Mouse (Mus musculus): ENCODE measurements around the gene Tirap. TPM values are rescaled to one million over a fixed set of nuclear protein-coding genes. Genes with fewer than 3 reads are reported as not detected.
"Not testable (repeated sequence)": the region's sequence is repeated elsewhere in the genome, so short reads cannot be mapped to it uniquely, and the experiment has no call there.

Gene Tirap
- polyA plus RNA-seq, 1 experiment: 10.8 TPM

DNA sequence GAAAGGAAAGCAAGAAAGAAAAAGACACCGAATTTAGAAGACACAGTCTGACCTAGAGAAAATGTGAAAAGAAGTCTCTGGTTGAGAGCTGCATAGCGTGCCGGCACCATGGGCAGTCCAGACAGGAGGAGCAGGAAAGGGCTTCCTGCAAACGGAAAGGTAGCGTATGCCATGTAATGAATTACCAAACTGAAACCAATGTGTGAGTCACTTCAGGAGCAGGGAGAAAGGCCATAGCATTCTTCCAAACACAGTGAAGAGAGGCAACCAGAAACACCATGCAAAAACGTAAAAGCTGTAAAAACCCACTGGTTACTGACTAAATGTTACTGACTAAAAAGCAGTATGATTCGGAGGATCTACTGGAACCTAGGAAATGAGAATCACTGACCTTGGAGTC is 38.4 kb downstream of the Tirap start:
- TF ChIP-seq EP300 (IDR thresholded peaks at IDR 0.05; ENCODE audit: insufficient read depth, low read depth, low read length) (no peak), POLR2A (IDR thresholded peaks at IDR 0.05; ENCODE audit: insufficient read depth, low read length) (no peak), CTCF (IDR thresholded peaks at IDR 0.05; ENCODE audit: low read depth, low read length) (no peak)
- Histone ChIP-seq H3K9me3 (replicated peaks; ENCODE audit: control insufficient read depth, insufficient read depth, low read length, poor library complexity, severe bottlenecking) (no peaks in the 10 kb centered on the region), H3K4me3 (ENCODE audit: low read depth, low read length) (no peak overlapping the region), H3K4me1 (ENCODE audit: control insufficient read depth, insufficient read depth, low read length) (no peaks in the 10 kb centered on the region), H3K27ac (ENCODE audit: insufficient read depth, low read length) (no peak overlapping the region), H3K36me3 (ENCODE audit: control insufficient read depth, insufficient read depth, low read length, poor library complexity, severe bottlenecking) (no peaks in the 10 kb centered on the region; the same call in 1 of the 2 replicates), H3K9ac (ENCODE audit: low read depth, poor library complexity, severe bottlenecking) (no peak overlapping the region), H3K27me3 (ENCODE audit: control insufficient read depth, insufficient read depth, low read length, poor library complexity, severe bottlenecking) (no peaks in the 10 kb centered on the region)

DNA sequence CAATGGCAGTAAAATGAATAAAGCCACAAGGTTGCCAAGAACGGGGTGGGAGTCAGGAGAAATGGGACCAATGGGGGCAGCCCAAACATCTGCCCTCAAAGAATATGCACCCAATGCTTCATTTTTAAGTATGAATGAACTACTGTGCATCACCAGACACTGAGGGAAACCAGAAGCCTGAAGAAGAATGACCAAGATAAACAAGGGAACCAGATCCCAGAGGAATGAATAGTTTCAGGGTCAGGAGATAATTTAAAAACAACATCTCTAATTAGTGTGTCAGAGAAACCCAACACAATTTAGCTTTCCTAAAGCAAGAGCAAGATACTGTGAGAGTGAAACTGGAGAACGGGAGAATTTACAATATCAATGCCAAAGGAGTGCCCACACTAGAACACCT is 39.4 kb downstream of the Tirap start:
- Histone ChIP-seq H3K4me3 (ENCODE audit: low read depth, low read length) (no peak overlapping the region), H3K4me1 (ENCODE audit: control insufficient read depth, insufficient read depth, low read length) (no peaks in the 10 kb centered on the region), H3K36me3 (ENCODE audit: control insufficient read depth, insufficient read depth, low read length, poor library complexity, severe bottlenecking) (no peaks in the 10 kb centered on the region; the same call in 1 of the 2 replicates), H3K9ac (ENCODE audit: low read depth, poor library complexity, severe bottlenecking) (no peak overlapping the region), H3K9me3 (replicated peaks; ENCODE audit: control insufficient read depth, insufficient read depth, low read length, poor library complexity, severe bottlenecking) (no peaks in the 10 kb centered on the region), H3K27ac (ENCODE audit: insufficient read depth, low read length) (no peak overlapping the region), H3K27me3 (ENCODE audit: control insufficient read depth, insufficient read depth, low read length, poor library complexity, severe bottlenecking) (no peaks in the 10 kb centered on the region)
- TF ChIP-seq POLR2A (IDR thresholded peaks at IDR 0.05; ENCODE audit: insufficient read depth, low read length): no peak
- no peak for TF ChIP-seq CTCF (IDR thresholded peaks at IDR 0.05; ENCODE audit: low read depth, low read length)
- no peak for TF ChIP-seq EP300 (IDR thresholded peaks at IDR 0.05; ENCODE audit: insufficient read depth, low read depth, low read length)

DNA sequence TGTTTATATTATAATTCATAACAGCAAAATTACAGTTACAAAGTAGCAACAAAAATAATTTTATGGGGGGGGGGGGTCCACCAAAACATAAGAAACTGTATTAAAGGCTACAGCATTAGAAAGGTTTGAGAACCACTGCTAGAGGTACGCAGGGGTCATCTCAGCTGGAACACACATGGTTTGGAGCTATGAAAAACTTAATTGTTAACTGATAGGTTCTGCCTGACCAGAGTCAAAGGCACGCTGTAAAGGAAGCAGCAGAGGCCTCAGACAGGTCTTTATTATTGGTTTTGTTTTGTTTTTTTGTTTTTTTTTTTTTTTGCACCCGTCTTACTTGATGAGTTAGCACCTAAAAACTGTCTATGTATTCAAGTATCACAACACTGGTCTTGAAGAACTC is 41.6 kb downstream of the Tirap start:
- TF ChIP-seq CTCF (IDR thresholded peaks at IDR 0.05; ENCODE audit: low read depth, low read length): no peak
- TF ChIP-seq POLR2A (IDR thresholded peaks at IDR 0.05; ENCODE audit: insufficient read depth, low read length): no peak
- no peak for TF ChIP-seq EP300 (IDR thresholded peaks at IDR 0.05; ENCODE audit: insufficient read depth, low read depth, low read length)
- Histone ChIP-seq H3K36me3 (ENCODE audit: control insufficient read depth, insufficient read depth, low read length, poor library complexity, severe bottlenecking) (no peaks in the 10 kb centered on the region), H3K4me3 (ENCODE audit: low read depth, low read length) (no peak overlapping the region), H3K9me3 (replicated peaks; ENCODE audit: control insufficient read depth, insufficient read depth, low read length, poor library complexity, severe bottlenecking) (no peaks in the 10 kb centered on the region), H3K27ac (ENCODE audit: insufficient read depth, low read length) (no peak overlapping the region), H3K27me3 (ENCODE audit: control insufficient read depth, insufficient read depth, low read length, poor library complexity, severe bottlenecking) (no peaks in the 10 kb centered on the region), H3K9ac (ENCODE audit: low read depth, poor library complexity, severe bottlenecking) (no peak overlapping the region), H3K4me1 (ENCODE audit: control insufficient read depth, insufficient read depth, low read length) (no peaks in the 10 kb centered on the region)

DNA sequence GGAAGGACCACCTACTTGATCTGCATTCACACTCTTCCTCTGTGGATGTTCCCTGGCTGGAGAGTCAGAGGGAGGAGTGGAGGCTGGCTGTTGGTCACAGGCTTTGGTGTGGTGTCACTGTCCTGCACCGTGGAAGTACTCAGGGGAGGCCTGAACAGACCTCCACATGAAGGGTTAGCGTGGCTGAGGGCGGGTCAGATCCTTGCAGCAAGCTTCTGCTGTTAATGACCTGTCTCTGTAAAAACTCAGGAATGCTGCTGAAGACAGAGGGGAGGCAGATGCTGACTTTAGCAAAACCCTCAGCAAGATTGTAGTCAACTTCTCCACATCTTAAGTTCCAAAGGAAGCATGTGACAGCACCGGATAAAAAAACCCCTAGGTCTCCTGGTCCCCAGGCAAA is 43.2 kb downstream of the Tirap start:
- Histone ChIP-seq H3K27ac (ENCODE audit: insufficient read depth, low read length) (no peak overlapping the region), H3K27me3 (ENCODE audit: control insufficient read depth, insufficient read depth, low read length, poor library complexity, severe bottlenecking) (no peaks in the 10 kb centered on the region), H3K4me3 (ENCODE audit: low read depth, low read length) (no peak overlapping the region), H3K9ac (ENCODE audit: low read depth, poor library complexity, severe bottlenecking) (no peak overlapping the region), H3K36me3 (ENCODE audit: control insufficient read depth, insufficient read depth, low read length, poor library complexity, severe bottlenecking) (no peaks in the 10 kb centered on the region), H3K4me1 (ENCODE audit: control insufficient read depth, insufficient read depth, low read length) (no peaks in the 10 kb centered on the region), H3K9me3 (replicated peaks; ENCODE audit: control insufficient read depth, insufficient read depth, low read length, poor library complexity, severe bottlenecking) (no peaks in the 10 kb centered on the region)
- TF ChIP-seq EP300 (IDR thresholded peaks at IDR 0.05; ENCODE audit: insufficient read depth, low read depth, low read length): no peak
- TF ChIP-seq CTCF (IDR thresholded peaks at IDR 0.05; ENCODE audit: low read depth, low read length): no peak

DNA sequence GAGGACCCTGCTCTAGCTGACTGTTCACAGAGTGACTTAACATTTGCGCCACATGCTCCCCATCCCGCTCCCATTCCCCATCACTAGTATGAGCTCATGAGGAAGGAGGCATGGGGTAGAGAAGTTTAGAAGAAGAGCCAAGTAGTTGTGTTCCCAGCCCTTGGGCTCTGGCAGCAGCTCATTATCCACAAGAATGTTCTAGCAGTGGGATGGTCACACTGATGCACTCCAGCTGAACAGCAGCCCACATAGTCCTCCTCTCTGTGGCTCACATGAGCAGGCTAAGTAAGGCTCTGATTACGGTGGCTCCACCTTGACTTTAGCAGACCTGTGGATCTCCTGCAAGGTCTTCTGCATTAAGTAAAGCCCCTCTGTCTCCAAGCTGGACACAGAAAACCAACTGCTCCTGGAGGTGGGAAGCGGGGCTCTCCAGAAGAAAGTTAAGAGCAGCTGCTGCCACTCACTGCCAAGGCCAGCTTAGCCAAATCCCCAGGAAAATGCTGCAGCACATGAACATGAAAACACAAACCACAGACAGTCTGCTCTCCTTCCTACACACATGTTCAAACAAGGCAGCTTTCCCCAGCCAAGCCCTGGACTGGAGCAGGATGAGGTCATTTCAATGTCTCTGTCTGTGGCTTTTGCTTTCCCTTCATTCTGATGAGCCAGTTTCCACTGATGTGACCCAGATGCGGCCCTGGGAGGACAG is 43.9 kb downstream of the Tirap start:
- no peaks in the 10 kb centered on the region for H3K27me3 ChIP-seq (ENCODE audit: control insufficient read depth, insufficient read depth, low read length, poor library complexity, severe bottlenecking)
- no peak overlapping the region for H3K27ac ChIP-seq (ENCODE audit: insufficient read depth, low read length)
- no peaks in the 10 kb centered on the region for H3K9me3 ChIP-seq (replicated peaks; ENCODE audit: control insufficient read depth, insufficient read depth, low read length, poor library complexity, severe bottlenecking)
- H3K4me3 ChIP-seq (ENCODE audit: low read depth, low read length): no peak overlapping the region
- H3K4me1 ChIP-seq (ENCODE audit: control insufficient read depth, insufficient read depth, low read length): no peaks in the 10 kb centered on the region
- H3K9ac ChIP-seq (ENCODE audit: low read depth, poor library complexity, severe bottlenecking): no peak overlapping the region
- TF ChIP-seq CTCF (IDR thresholded peaks at IDR 0.05; ENCODE audit: low read depth, low read length) (no peak), EP300 (IDR thresholded peaks at IDR 0.05; ENCODE audit: insufficient read depth, low read depth, low read length) (no peak)
- no peaks in the 10 kb centered on the region for H3K36me3 ChIP-seq (ENCODE audit: control insufficient read depth, insufficient read depth, low read length, poor library complexity, severe bottlenecking)

DNA sequence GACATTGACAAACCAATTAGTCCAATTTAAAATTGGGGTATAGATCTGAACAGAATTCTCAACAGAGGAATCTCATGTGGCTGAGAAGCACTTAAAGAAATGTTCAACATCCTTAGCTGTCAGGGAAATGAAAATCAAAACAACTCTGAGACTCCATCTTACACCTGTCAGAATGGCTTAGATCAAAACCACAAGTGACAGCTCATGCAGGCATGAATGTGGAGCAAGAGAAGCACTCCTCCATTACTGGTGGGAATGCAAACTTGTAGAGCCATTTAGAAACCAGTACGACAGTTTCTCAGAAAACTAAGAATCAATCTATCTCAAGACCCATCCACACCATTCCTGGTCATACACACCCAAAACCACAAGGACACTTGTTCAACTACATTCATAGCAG is 47.2 kb downstream of the Tirap start:
- no peaks in the 10 kb centered on the region for H3K27me3 ChIP-seq (ENCODE audit: control insufficient read depth, insufficient read depth, low read length, poor library complexity, severe bottlenecking)
- no peak overlapping the region for H3K4me3 ChIP-seq (ENCODE audit: low read depth, low read length)
- no peaks in the 10 kb centered on the region for H3K36me3 ChIP-seq (ENCODE audit: control insufficient read depth, insufficient read depth, low read length, poor library complexity, severe bottlenecking)
- H3K4me1 ChIP-seq (ENCODE audit: control insufficient read depth, insufficient read depth, low read length): no peaks in the 10 kb centered on the region
- no peak overlapping the region for H3K27ac ChIP-seq (ENCODE audit: insufficient read depth, low read length)
- no peaks in the 10 kb centered on the region for H3K9me3 ChIP-seq (replicated peaks; ENCODE audit: control insufficient read depth, insufficient read depth, low read length, poor library complexity, severe bottlenecking)
- no peak overlapping the region for H3K9ac ChIP-seq (ENCODE audit: low read depth, poor library complexity, severe bottlenecking)
- TF ChIP-seq CTCF (IDR thresholded peaks at IDR 0.05; ENCODE audit: low read depth, low read length): no peak
- TF ChIP-seq POLR2A (IDR thresholded peaks at IDR 0.05; ENCODE audit: insufficient read depth, low read length): no peak
- TF ChIP-seq EP300 (IDR thresholded peaks at IDR 0.05; ENCODE audit: insufficient read depth, low read depth, low read length): no peak

DNA sequence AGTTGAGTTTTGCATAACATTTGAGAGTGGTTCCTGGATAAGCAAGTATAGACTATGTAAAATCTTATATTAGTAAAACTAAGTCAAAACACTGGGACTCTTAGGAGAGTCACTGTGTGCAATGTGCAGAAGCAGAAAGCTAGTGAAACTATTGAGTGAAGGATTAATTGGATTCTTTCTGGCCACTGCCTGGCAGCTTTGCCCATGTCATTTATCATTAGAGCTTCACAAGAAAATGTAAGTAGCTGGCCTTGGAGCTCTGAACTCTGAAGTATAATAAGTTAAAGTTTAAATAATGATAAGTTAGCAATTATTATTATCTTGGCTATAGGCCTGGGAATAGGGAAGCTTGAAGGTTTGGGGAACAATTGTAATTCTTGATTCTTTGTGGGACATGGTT is 51.3 kb downstream of the Tirap start:
- not testable (repeated sequence) for H3K9me3 ChIP-seq (replicated peaks; ENCODE audit: control insufficient read depth, insufficient read depth, low read length, poor library complexity, severe bottlenecking); H3K4me1 ChIP-seq (ENCODE audit: control insufficient read depth, insufficient read depth, low read length); H3K27me3 ChIP-seq (ENCODE audit: control insufficient read depth, insufficient read depth, low read length, poor library complexity, severe bottlenecking); H3K27ac ChIP-seq (ENCODE audit: insufficient read depth, low read length); H3K4me3 ChIP-seq (ENCODE audit: low read depth, low read length); H3K9ac ChIP-seq (ENCODE audit: low read depth, poor library complexity, severe bottlenecking); H3K36me3 ChIP-seq (ENCODE audit: control insufficient read depth, insufficient read depth, low read length, poor library complexity, severe bottlenecking)

DNA sequence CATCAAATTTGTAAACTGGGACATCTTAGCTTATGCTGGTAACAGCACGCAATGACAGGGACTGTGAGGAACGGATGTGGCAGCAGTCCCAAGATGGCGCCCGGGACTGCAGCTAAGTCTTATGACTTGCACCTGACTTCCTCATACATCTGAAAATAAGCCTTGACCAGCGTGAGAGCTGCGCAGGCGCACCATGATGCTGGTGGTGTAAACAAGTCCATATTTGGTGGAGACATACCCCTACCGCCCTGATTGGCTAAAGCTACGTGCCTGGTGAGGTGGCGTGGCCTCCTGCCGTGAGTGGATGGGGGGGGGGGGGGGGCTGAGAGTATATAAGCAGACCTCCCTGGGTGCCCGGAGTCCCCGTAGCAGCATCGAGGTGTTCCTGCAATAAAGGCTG is 52.8 kb downstream of the Tirap start:
- H3K36me3 ChIP-seq (ENCODE audit: control insufficient read depth, insufficient read depth, low read length, poor library complexity, severe bottlenecking); H3K27me3 ChIP-seq (ENCODE audit: control insufficient read depth, insufficient read depth, low read length, poor library complexity, severe bottlenecking); H3K9me3 ChIP-seq (replicated peaks; ENCODE audit: control insufficient read depth, insufficient read depth, low read length, poor library complexity, severe bottlenecking); H3K27ac ChIP-seq (ENCODE audit: insufficient read depth, low read length); H3K4me3 ChIP-seq (ENCODE audit: low read depth, low read length); H3K9ac ChIP-seq (ENCODE audit: low read depth, poor library complexity, severe bottlenecking); H3K4me1 ChIP-seq (ENCODE audit: control insufficient read depth, insufficient read depth, low read length): not testable (repeated sequence)
